Mouse (Mus musculus) heart, postnatal 14 days (tissue): Measurements from ENCODE around the gene Cacna2d2. TPM values are rescaled to one million over a fixed set of nuclear protein-coding genes. Genes with fewer than 3 reads are reported as not detected.

ENCODE experiments used
- DNase-seq, 2 experiments: peaks; one replicate each; pipeline ENCODE4 v3.0.0; 2021 to 2022
- intact Hi-C: fragments of 180-260 bp; cut with DNase I; formaldehyde crosslinking; loops from one replicate; pipeline ENCODE4 v1.15.1; 2025
- total RNA-seq, 2 experiments: library from RNA; stranded (reverse); gene quantifications; 2 replicates each; pipeline ENCODE4 v1.2.3; 2021

Cacna2d2 gene
- total RNA-seq, 2 experiments from 2014 or later: 5.0 to 10.5 TPM

DNA sequence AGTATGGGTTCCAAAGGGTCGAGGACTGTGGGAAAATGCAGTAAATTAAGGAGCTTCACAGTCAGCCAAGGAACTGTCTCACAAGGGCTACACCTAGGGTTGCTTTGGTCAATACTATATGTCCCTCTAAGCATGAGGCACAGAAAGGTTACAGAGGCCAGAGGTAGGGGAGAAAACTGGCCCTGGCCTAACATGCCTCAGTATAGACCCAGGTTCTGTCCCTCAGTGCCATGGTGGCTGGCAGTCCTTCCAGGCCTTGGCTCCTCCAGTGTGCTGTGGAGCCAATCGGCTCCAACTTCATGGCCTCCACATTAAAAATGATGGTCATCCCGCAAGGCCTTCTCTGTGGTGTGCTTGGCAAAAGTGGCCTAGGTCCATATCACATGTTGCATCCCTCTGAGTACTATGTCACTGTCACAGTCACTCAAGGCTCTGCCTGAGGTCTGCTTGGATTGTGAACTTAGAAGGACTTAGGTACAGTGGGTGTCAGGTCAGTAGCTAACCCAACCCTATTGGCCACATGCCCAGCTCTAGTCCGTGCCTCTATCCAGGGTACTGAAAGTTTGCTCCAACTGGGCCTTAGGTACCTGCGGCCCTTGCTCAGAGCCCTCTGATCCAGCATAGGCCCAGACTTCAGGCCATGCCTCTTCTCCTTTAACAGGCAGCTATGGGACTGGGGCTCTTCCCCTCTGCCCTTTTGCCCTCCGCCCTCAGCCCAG is 87.3 kb downstream of the Cacna2d2 start:
- peak; percentile 23 to 59 for DNase-seq
- intact Hi-C loops: no loop called here

DNA sequence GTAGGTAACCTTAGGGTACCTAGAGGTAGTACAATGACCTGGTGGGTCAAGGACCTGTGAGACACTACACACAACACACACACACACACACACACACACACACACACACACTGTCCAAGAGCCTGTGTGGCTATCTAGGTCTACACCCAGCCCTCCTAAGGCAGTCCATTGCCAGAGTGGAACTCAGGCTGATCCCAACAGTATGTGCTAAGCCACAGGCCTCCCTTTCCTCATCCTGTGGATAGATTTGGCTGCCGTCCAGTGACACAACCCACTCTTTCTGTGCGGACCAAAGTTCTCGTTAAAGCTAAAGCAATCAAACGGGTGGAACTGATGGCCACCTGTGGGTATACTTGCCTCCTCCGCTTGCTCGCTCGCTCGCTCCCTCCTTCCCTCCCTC is 90.7 kb downstream of the Cacna2d2 start:
- DNase-seq: no peak
- intact Hi-C loops: no loop called here

DNA sequence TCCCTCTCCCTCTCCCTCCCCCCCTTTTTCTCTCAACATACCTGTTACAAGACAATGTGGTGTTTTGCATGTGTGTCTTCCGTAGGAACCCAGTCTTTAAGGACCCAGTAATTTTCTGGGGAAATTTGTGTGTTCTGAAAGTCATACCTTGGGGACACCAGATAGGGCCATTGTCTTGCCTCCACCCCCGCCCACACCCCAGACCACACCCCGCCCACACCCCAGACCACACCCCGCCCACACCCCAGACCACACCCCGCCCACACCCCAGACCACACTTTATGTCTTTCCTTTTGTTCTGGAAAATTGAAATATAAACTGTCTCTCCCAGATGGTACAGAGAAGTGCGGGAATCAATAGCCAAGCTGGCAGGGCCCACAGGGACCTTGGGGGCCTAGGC is 91.2 kb downstream of the Cacna2d2 start:
- intact Hi-C loops: no loop called here
- no peak for DNase-seq

DNA sequence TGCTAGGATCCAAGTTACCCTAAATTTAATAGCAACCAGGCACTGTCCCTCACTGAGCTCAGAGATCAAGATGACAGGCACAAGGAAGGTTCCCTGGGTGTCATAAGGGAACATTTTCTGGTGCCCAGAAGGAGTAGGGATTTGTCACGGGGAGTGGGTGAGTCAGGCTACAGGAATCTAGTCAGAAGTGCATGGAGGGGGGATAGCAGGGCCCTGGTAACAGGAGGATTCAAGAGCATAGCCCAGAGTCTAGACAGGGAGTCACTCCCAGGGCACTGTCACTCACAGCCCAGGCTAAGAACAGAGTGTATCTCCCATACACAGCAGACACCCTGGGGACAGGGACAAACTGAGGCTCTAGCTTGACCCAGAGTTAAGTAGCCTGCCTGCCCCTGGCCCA is 94.1 kb downstream of the Cacna2d2 start:
- intact Hi-C loops: no loop called here
- no peak for DNase-seq

DNA sequence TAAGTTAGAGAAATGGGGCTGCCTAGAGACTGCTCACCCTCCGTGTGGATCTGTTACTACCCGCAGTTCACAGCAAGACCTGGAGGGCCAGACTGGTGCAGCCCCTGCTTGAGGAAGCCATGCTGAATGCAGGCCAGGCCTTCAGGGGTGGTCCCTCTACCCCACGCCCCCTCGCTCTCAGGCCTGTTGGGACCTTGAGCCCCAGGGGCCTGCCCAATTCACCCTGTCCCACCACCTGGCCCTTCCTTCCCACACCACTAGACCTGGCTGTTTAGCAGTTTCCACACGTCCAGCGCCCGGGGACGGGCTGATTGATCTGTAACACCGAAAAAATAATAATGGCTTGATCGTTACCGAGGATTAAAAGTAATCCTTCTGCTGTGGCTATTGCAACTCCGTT is 94.8 kb downstream of the Cacna2d2 start:
- intact Hi-C loops: no loop called here
- DNase-seq: no peak

DNA sequence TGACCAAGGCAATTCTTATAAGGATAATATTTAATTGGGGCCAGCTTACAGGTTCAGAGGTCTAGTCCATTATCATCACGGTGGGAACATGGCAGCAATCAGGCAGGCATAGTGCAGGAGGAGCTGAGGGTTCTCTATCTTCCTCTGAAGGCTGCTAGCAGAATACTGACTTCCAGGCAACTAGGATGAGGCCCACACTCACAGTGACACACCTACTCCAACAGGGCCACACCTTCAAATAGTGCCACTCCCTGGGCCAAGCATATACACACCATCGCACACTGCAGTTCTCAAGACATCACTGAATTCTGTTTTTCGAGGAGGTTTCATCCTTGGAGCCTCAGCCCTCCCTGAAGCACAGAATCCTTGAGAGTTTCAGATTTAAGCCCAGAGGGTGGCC is 96.9 kb downstream of the Cacna2d2 start:
- intact Hi-C loops: no loop called here
- DNase-seq: no peak

DNA sequence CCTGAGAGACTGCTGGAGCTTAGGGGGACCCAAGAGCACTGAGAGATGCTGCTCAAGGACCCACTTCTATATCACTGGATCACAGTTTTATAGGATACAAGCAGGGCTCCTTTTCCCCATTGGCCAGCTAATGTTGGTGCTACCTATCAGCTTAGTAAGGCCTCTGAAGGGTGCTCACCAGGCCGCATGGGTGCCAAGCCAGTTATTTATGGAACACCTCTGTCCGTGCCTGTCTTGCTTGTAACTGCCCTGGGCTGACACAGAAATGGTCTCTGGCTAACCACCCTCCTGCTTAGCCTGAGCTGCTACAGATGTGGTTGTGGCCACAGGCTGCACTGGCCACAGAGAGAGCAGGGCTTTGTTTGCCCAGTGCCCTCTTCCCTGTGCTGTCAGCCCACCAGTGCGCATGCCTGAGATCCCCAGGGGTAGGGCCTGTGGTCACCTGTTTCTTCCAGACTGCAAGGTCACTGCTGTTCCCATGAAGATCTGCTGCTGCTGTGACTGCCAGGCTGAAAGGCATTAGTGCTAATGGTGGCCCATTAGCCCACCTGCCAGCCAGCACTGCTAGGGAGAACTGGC is 101.4 kb downstream of the Cacna2d2 start:
- intact Hi-C loops: no loop called here
- DNase-seq: no peak

DNA sequence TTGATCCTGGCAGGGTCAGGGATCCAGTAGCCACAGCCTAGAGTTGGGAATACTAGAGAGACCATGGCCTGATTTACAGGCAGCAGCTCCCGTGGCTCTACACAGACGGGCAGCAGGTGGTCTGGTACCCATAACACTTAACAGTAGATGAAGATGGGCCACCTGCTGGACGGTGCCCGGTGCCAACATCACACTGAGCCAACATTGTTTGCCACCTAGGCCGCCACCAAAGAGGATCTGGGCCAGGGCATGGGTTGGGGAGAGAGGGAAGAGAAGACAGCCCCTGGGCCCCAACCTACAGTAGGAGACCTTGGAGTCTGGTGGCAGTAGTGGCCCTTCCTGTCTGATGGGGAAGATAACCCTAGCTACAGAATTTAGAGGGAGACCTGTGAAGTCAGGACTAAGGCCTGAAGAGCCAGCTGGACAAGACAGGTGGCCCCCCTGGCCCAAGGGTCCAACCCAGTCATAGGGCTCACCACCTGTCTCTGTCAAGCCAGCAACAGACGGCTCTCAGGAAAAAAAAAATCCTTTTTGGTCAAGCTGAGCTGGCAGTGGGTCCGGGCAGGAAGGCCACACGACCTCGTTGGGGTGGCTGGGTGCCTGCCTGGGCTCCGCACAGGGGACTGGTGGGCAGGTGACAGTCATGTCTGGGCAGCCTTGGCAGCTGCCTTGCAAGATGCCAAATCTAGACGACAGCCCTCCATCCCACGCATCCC is 102.9 kb downstream of the Cacna2d2 start:
- intact Hi-C loops: no loop called here
- no peak for DNase-seq

DNA sequence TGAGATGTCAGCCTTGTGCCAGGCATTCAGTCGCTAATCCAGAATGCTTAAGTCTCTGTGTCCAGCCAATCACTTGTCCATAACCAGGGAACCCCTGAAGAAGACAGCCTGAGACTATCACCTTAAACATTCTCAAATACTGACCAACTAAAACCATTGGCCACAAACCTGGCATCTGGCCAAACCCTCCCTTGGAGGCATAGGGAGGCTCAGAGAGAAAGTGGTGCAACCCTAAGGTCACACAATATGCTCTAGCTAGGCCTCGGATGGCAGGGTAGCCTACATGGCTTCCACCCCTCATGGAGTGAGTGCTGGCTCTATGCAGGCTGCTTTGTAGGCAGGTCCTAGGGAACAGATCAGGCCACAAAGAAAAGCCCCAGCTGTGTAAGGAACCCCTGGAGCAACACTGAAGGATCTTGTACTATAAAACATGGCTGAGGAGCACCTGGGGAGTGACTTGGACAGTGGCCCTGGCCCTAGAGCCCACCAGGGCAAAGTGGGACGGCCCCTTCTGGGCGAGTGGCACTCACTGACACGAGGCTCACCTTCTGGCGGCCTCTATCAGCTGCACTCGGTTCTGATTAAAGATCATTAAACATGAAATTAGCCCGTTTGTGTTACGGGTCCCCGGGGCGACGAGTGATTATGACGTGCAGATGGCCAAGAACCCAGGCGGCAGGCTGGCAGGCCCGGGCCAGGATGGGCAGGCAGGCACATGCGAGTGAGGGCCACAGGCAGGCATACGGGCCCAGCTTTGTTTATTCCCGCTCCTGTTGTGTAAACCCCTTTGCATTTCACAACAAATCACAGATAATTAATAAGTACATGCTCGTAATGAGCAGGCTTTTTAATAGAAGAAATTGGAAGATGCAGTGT is 105.5 kb downstream of the Cacna2d2 start:
- peak in 1 of 2 experiments; percentile 16 for DNase-seq
- intact Hi-C loops: no loop called here

DNA sequence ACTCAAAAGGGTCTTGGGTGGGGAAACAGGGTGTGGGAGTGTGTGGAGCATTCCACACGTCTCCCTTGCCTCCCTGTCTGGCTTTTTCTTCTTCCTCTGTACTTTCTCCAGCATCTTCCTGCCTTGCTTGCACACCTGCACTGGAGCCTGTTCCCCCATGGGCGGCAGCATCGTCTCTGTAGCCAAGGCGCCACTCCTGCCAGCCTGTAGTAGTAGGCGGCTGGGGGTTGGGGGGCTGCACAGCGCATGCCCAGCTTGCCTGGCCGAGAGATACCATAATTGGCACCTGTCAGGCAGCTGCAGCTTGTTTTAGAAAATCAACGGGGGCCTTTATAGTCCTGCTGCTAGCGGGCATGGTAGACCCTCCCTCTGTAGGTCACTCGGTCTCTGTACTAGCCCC is 108.9 kb downstream of the Cacna2d2 start:
- intact Hi-C loops: no loop called here
- DNase-seq: no peak

DNA sequence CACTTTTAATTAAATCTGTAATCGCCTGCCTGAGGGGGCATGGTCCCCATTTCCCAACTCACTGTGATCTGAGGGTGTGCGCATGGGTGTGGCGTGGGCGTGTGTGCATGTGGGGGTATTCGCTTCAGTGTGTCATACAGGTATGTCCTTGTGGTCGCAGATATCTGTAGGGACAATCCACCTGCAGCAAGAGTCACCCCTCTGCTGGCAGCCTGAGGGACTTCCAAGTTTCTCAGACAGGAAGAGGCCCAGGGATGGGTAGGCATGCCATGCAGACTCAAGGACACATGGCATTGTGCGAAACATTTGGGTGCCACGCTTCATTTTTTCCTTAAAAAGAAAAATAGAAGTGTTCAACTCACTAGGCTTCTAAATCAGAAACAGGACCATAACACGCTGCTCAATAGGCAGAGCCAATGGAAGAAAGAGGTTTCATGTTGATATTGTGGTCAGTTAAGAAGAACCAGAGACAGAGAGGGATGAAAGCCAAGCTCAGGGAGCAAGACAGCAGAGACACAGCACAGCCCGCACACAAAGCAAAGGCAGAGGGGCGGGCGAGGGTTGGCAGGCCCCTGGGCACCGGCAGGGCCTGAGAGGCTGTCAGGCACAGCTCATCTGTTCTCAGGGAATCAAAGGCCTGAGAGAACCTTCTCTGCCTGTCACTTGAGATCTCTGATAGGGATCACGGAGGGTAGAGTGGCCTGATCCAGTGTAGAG is 111.1 kb downstream of the Cacna2d2 start:
- intact Hi-C loops: loop anchor here (5.0 kb wide), 1 partner anchor 218 kb away; no protein-coding TSS in a partner anchor
- no peak for DNase-seq

DNA sequence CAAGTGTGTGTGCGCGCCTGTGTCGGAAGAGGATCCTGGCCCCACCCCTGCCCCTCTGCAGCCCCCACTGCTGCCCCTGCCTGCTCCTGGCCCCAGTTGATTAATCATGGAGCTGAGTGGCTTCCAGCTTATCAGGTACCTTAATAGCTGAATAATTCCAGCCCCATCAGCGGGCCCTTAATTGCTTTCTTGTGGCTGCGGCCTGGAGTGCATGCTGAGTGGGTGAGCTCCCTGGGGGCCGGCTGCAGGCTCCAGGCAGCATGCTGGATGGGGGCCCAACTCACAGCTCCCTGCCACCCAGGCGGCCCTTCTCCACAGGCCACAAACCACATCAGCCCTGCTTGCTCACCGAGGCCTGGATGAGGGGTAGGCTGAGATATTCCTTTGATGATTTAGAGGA is 112.0 kb downstream of the Cacna2d2 start:
- no peak for DNase-seq
- intact Hi-C loops: loop anchor here (5.0 kb wide), 1 partner anchor 219 kb away; no protein-coding TSS in a partner anchor

DNA sequence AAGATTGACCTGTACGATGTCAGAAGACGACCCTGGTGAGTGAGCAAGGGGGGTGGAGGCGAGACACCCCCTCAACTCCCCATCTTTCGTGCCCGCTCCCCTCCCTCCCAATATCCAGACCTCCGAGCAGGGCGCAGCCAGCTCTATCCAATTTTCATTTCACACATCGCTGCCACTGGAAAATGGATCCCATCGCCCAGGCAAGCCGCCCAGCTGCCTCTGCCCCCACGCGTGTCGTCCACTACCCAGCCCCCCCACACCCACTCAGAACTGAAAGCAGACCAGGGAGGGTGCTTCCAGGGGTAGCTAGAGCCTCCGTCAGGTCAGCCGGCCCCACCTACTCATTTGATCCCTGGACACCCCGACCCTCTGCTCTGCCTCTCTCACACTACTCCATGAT is 112.9 kb downstream of the Cacna2d2 start:
- DNase-seq: no peak
- intact Hi-C loops: loop anchor here (5.0 kb wide), 1 partner anchor 220 kb away; no protein-coding TSS in a partner anchor

DNA sequence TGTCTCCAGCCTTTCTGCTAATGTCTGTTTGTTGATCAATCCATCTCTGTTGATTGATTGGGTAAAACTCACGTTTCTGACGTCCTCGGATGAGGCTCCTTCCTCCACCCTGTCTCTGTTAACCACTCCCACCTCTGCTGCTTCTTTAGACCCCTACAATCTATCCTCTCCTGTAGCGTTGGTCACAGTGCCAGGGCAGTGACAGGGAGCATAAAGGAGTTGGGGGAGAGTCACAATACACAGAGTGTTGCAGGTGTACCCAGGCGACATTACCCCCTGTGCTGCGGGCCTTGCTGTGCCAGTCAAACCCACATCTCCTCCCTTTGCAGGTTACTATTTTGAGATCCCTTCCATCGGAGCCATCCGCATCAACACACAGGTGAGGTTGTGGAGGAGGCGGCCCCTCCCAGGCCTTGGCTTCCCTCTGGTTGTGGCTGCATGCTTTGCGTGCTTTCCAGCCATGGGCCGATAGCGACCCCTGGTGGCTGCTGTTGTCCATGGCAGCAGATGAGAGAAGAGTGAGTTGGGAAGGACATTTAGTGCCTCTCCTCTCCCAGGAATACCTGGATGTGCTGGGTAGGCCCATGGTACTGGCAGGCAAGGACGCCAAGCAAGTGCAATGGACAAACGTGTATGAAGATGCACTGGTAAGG is 115.0 kb downstream of the Cacna2d2 start:
- DNase-seq: peak; percentile 86 to 91
- intact Hi-C loops: loop anchor here (1.0 to 5.0 kb wide), 3 partner anchors 148 to 222 kb away; no protein-coding TSS in a partner anchor

DNA sequence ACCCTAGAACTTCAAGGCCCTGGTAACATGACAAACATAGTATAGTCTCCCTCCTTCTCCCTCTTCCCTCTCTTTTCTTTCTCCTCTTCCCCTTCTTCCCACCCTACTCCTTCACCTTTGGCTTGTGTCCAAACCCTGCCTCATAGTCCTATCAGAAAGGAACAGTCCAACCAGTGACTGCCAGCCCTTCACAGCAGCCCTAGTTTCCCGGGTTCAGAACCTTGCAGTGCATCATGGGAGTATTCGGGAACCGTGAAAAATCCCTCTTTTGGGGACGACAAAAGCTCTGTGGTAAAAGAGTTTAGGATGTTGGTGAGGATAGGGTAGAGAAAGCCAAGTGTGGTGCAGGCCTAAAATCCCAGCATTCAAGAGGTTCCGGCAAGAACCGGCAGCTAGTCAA is 120.9 kb downstream of the Cacna2d2 start:
- intact Hi-C loops: no loop called here
- no peak for DNase-seq

DNA sequence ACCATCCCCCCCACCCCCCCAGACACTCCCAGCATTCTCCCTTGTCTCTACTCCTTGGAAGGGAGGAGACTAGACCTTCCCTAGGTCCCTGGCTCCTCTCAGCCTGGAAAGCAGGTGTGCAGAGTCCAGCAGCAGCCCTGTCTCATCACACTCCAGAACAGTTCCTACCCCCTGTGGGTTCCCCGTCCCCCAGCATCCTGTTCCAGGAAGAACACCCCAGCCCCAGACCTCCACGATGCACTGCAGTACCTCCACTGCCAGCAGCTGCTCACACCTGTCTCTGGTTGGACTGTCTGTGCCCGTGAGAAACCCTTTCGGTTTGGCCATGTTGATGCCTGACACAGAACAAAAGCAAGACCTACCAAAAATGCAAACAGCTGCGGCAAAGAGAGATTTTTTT is 121.8 kb downstream of the Cacna2d2 start:
- intact Hi-C loops: no loop called here
- DNase-seq: no peak

DNA sequence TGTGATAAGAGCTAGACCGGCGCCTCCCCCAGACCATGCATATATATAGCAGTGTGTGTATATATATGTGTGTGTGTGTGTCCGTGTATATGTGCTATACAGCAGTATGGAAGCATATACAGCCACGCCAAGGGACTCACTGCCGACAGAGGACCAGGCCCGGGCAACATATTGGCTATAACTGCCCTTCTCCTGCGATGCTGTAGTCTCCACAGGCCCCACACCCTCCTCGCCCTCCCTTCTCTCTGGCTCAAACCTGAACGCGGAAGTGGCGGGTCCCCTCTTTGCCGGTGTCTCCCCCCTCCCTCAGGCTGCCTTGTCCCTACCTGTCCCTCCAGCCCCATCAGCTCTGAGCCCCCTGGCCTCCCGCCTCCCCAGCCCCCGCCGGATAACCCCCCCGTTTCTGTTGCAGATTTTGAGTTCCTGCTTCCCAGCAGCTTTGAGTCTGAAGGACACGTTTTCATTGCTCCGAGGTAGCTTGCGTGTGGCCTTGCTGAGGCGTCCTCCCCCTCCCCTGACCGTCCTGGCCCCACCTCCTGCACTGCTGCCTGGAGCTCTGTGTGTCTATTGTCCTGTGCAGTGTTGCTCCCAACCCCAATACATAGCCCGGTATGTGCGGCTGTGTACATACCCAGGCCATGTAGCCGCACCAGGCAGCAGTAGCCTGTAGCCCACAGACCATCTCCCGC is 122.4 kb downstream of the Cacna2d2 start:
- intact Hi-C loops: no loop called here
- no peak for DNase-seq

DNA sequence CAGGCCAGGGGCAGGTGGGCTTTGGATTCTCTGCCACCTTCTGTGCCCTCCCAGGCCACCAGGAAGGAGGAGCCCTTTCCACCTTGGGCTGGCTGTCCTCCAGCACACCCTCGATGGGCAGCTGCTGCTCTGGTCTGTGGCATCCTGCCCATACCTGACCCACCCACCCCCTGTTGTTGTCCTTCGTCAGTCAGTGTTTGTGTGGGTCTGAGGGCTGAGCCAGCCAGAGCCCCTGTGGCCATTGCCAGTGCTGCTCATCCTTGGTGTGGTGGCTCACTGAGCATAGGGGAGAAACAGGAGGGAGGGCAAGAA is 122.9 kb downstream of the Cacna2d2 start:
- no peak for DNase-seq
- intact Hi-C loops: no loop called here
